Mouse (Mus musculus) lung, postnatal 36 days (tissue): ENCODE results near the gene Gm27179.
"Not testable (repeated sequence)": the region's sequence is repeated elsewhere in the genome, so short reads cannot be mapped to it uniquely, and the experiment has no call there.

ENCODE experiments used
- DNase-seq: peaks from one replicate; pipeline ENCODE4 v3.0.0; 2022; ENCODE audit warnings: mixed read lengths

Gm27179 gene

GRCm38 (mm10) chr14:69470122-69470708, 42.1 kb downstream of the Gm27179 start:
- not testable (repeated sequence) for DNase-seq

GRCm38 (mm10) chr14:69467612-69468366, 44.6 kb downstream of the Gm27179 start:
- DNase-seq, result not testable (repeated sequence)

GRCm38 (mm10) chr14:69464465-69464864, 47.9 kb downstream of the Gm27179 start:
- not testable (repeated sequence) for DNase-seq
